ENCODE assay signal across 8 mouse cellular contexts in genomic region chr19:5780203-5780602, GRCm38 (mm10). TPM values are rescaled to one million over a fixed set of nuclear protein-coding genes. Genes with fewer than 3 reads are reported as not detected.
DNase-seq lines count a peak whose midpoint lies in the region; ATAC-seq and TF ChIP-seq lines count a peak whose summit lies in the region.

No protein-coding gene starts in this region.

- peak in 1 of 2 experiments; percentile 41 for DNase-seq in cerebellum, adult 2 months
- no peak for DNase-seq in cerebellum, postnatal 4 days (ENCODE audit: low spot score in 2 of 2)
- peak; percentile 72 for DNase-seq in kidney, postnatal 10 days
- no peak for DNase-seq in Patski (ENCODE audit: low read depth, low spot score)
- DNase-seq in lung, postnatal 10 days, result peak; percentile 71
- DNase-seq in c-Kit-positive CD71-positive TER-119-positive erythroid progenitor cells, embryonic 14.5 days (ENCODE audit: low spot score), result no peak
- DNase-seq in right cerebral cortex, postnatal 25 days, result no peak

- in situ Hi-C loops in Patski (cut with MboI; ENCODE audit: low pct_unique_long_range_greater_than_20kb), result loop anchor here (10.0 kb wide), 1 partner anchor 245 kb away; no protein-coding TSS in a partner anchor

- no peak for ATAC-seq in kidney, embryonic 14.5 days (ENCODE audit: low FRiP score, low TSS enrichment)
- peak; percentile 29 for ATAC-seq in Patski

- no peaks in the 10 kb centered on the region for H3K36me3 ChIP-seq in kidney, embryonic 14.5 days (ENCODE audit: control insufficient read depth, insufficient read depth, low read length)

- no peaks in the 10 kb centered on the region for H3K27me3 ChIP-seq in cerebellum, adult 2 months (ENCODE audit: control insufficient read depth, insufficient read depth, low read length)
- no peaks in the 10 kb centered on the region for H3K27me3 ChIP-seq in kidney, embryonic 14.5 days (ENCODE audit: control insufficient read depth, insufficient read depth, low read length)
- no peaks in the 10 kb centered on the region for H3K27me3 ChIP-seq in Patski

- no peak overlapping the region for H3K4me3 ChIP-seq in cerebellum, adult 2 months (replicated peaks; ENCODE audit: insufficient read depth, low read depth, low read length)
- no peak overlapping the region for H3K4me3 ChIP-seq in kidney, embryonic 14.5 days (ENCODE audit: low read length)

- POLR2A ChIA-PET in Patski (lab: Charles Lee), result interaction anchor here (0.7 to 1.5 kb wide), 5 partner anchors 10 to 75 kb away, joined by 3 to 4 read pairs (median 3); partner anchors contain the start of gene Ehbp1l1

- H3K4me2 ChIP-seq in kidney, embryonic 14.5 days (replicated peaks; ENCODE audit: low read depth, low read length), result no peak overlapping the region

- peak; percentile 72 for TF ChIP-seq CTCF in cerebellum, adult 2 months (IDR thresholded peaks at IDR 0.05; ENCODE audit: borderline replicate concordance, insufficient read depth, low read depth, low read length)
- peak; percentile 89 for TF ChIP-seq CTCF in Patski (IDR thresholded peaks at IDR 0.05)

- H3K4me1 ChIP-seq in cerebellum, adult 2 months (ENCODE audit: control insufficient read depth, insufficient read depth, low read length), result no peaks in the 10 kb centered on the region
- no peaks in the 10 kb centered on the region for H3K4me1 ChIP-seq in kidney, embryonic 14.5 days (ENCODE audit: control insufficient read depth, insufficient read depth, low read length)

- no peaks in the 10 kb centered on the region for H3K9me3 ChIP-seq in kidney, embryonic 14.5 days (ENCODE audit: control insufficient read depth, low read length)

- WGBS in cerebellum, adult 2 months, result 45% methylated on average over 7 of the region's 7 CpGs
- WGBS in kidney, embryonic 14.5 days, result 75% methylated on average over 7 of the region's 7 CpGs

- TF ChIP-seq POLR2A in cerebellum, adult 2 months (IDR thresholded peaks at IDR 0.05; ENCODE audit: borderline replicate concordance, insufficient read depth, low read length), result no peak

- CTCF ChIA-PET in Patski (lab: Charles Lee), result interaction anchor here (0.8 to 4.9 kb wide), 6 partner anchors 45 to 212 kb away, joined by 3 to 30 read pairs (median 3); partner anchors contain the start of genes Map3k11 and Pcnx3

- no peak overlapping the region for H3K9ac ChIP-seq in kidney, embryonic 14.5 days (ENCODE audit: low read depth, low read length)

- H3K27ac ChIP-seq in cerebellum, adult 2 months (ENCODE audit: insufficient read depth, low read length), result no peak overlapping the region
- H3K27ac ChIP-seq in kidney, embryonic 14.5 days (ENCODE audit: low read depth, low read length), result no peak overlapping the region

RNA-seq across cellular contexts. Expression of gene Scyl1, which starts 9.0 kb away (rescaled TPM):
- 158 and 170 TPM in 2 replicates for polyA plus RNA-seq in cerebellum, adult 2 months (2012; rRNA removed)
- 54.7 and 73.5 TPM in 2 replicates for polyA plus RNA-seq in kidney, embryonic 14.5 days (2014; fragmentation: Nextera tagmentation; extraction: Ambion mirVana)
- 117 TPM for polyA plus RNA-seq in Patski (2021)

RNA-seq across cellular contexts. Expression of gene Ltbp3, which starts 39.5 kb away (rescaled TPM):
- polyA plus RNA-seq in cerebellum, adult 2 months (2012; rRNA removed), result 165 and 175 TPM in 2 replicates
- polyA plus RNA-seq in kidney, embryonic 14.5 days (2014; fragmentation: Nextera tagmentation; extraction: Ambion mirVana), result 14.9 and 27.1 TPM in 2 replicates
- polyA plus RNA-seq in Patski (2021), result 747 TPM

RNA-seq across cellular contexts. Expression of gene Fam89b, which starts 50.8 kb away (rescaled TPM):
- 65.2 and 65.9 TPM in 2 replicates for polyA plus RNA-seq in cerebellum, adult 2 months (2012; rRNA removed)
- polyA plus RNA-seq in kidney, embryonic 14.5 days (2014; fragmentation: Nextera tagmentation; extraction: Ambion mirVana), result 92.8 and 114 TPM in 2 replicates
- 73.0 TPM for polyA plus RNA-seq in Patski (2021)

RNA-seq across cellular contexts. Expression of gene Ehbp1l1, which starts 54.1 kb away (rescaled TPM):
- polyA plus RNA-seq in cerebellum, adult 2 months (2012; rRNA removed), result 11.7 and 13.1 TPM in 2 replicates
- polyA plus RNA-seq in kidney, embryonic 14.5 days (2014; fragmentation: Nextera tagmentation; extraction: Ambion mirVana), result 8.8 and 11.5 TPM in 2 replicates
- 39.7 TPM for polyA plus RNA-seq in Patski (2021)

Comparison
In these comparisons a context has a peak if more than half of its experiments do, and no peak if none do; other contexts are left out.
1. DNase-seq: peak in kidney, postnatal 10 days (single experiment) and lung, postnatal 10 days (single experiment); none in cerebellum, postnatal 4 days (0 of 2), Patski (single experiment), c-Kit-positive CD71-positive TER-119-positive erythroid progenitor cells, embryonic 14.5 days (single experiment) and right cerebral cortex, postnatal 25 days (single experiment).